Mouse (Mus musculus) hematopoietic stem cell, adult 5-6 weeks (primary cell): ENCODE measurements around the gene Dhrs7c. TPM values are rescaled to one million over a fixed set of nuclear protein-coding genes. Genes with fewer than 3 reads are reported as not detected.

Experiments
- ATAC-seq, 2 experiments: fragments of 125-278 bp in 1 of 2; replicated peaks in 1 of 2; 2 replicates each; pipeline ENCODE4 v1.8.0; 2016 to 2017; ENCODE audit warnings: inconsistent platforms in 2 of 2, mild to moderate bottlenecking in 2 of 2, moderate number of reproducible peaks in 2 of 2, low read depth in 1 of 2, moderate TSS enrichment in 1 of 2; ENCODE audit not compliant: low FRiP score in 2 of 2, poor library complexity in 2 of 2, severe bottlenecking in 2 of 2, insufficient read depth in 1 of 2, low TSS enrichment in 1 of 2
- total RNA-seq: library from RNA; stranded (forward); fragments of 172-1452, 232-1000 nt; gene quantifications from 2 replicates; pipeline ENCODE4 v1.2.3, GENCODE M21; 2017

The Dhrs7c gene
- total RNA-seq, 1 experiment from 2014 or later: not detected

DNA sequence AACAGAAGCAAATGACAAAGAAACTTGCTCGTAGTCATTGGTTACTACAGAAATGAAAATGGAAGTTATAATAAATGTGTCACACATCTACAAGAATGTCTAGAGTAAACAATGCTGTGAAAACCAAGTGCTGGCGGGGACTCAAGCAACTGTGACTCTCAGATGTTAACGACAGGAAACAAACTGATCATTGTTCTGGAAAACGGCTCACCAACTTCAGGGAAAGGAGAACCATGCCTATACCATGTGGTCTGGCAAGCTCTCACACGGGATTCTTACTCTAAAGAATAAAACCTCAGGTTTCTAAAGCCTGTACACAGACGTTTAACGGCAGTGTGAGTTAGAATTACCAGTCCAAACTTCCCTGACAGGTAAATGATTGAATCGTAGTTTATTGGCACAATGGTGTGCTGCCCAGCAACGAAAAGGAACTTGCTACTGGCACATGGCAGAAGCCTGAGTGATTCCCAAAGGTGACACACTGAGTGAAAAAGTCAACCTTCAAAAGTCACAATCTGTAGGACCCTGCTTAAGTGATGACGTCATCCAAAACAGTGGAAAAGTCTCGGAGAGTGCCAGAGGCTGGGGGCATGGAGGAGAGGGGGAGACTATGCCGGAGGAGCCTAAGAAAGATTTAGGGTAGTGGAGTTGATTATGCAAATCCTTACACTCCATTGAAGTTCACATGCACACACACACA is 30.5 kb downstream of the Dhrs7c start:
- peak; percentile 22 to 25; a peak in 3 of 4 replicates for ATAC-seq

DNA sequence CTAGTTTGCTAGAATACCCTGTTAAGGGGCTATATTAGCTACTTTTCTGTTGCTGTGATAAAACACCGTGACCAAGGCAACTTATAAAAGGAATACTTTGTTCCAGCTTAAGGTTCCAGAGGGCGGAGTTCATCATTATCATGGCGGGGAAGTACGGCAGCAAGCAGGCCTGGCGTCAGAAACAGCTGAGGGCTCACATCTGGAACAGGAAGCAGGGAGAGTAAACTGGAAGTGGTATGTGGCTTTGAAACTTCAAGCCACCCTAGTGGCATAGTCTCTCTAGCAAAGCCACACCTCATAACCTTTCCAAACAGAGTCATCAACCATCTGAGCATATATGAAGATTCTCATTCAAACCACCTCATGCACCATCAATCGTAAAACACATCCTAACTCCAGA is 31.5 kb downstream of the Dhrs7c start:
- ATAC-seq: no peak

DNA sequence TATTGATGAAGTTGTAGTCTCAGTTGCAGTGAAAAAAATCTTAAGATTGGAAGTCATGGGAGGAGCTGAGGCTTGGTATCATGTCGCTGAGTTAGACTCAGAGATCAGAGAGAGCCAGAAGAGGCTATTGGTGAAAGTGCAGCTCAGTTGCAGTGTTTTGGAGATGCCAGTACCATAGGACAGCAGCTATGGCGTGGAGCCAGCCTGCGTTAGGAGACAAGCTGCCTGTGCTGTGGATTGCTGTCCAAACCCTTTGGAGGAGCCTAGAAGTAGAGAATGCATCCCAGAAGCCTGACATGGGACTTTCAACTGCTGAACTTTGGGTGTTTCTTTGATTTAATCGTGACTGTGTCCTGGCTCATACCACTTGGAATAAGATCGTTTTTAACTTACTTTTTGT is 33.8 kb downstream of the Dhrs7c start:
- no peak for ATAC-seq

DNA sequence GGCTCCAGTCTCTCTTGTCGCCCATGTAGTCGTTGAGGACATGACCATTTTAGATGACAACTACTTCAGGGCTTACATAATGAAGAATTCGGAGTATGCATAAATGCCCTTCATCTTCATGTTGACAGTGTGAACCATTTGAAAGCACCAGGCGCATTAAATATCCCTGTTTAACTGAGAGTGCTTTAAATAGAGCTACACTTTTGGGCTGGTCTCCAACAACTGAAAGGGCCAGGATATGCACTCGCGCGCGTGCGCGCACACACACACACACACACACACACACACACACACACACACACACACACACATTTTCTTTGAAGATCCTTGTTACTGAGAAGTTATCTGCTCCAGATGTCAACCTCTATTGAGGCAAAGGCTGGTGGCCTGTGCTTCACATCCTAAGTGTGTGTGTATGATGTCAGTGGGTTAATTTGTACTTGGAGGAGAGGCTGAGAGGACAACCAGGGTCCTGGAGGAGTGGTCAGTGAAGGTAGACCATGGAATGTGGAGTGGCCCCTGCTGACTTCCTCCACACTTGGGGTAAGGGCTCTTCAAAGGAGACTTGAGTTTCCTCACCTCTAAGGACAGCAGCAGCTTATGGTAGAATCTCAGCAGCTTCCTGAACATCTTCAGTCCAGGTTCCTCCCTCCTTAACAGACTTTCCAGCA is 37.6 kb downstream of the Dhrs7c start:
- no peak for ATAC-seq

DNA sequence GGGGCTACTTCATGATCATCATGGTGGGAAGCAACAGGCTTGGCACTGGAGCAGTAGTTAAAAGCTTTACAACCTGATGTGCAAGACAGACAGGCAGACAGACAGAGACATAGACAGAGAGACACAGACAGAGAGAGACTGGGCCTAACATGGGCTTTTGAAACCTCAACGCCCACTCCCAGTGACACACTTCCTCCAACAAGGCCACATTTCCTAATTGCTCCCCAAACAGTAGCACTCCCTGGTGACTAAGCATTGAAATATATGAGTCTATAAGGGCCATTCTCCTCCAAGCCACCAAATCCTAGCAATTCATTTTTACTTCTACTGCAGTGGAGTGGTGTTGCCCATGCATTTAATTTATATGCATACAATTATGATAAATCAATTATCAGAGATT is 41.8 kb downstream of the Dhrs7c start:
- ATAC-seq: no peak; a peak in 1 of 4 replicates

DNA sequence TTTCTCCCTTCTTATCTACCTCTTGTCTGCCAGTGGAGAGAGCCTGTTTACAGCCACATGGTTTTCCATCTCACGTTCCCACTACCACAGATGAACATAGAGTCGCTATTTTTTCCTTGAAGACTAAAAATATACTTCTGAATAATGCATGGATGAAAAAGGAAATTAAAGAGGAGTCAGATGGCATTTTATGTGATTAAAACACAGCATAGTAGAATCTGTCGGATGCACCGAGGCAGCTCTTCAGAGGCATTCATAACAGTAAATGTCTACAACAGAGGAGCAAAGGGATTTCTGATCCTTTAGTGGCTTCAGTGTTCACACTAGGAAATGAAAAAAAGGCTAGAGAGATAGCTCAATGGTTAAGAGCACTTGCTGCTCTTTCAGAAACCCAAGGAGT is 47.2 kb downstream of the Dhrs7c start:
- no peak for ATAC-seq

DNA sequence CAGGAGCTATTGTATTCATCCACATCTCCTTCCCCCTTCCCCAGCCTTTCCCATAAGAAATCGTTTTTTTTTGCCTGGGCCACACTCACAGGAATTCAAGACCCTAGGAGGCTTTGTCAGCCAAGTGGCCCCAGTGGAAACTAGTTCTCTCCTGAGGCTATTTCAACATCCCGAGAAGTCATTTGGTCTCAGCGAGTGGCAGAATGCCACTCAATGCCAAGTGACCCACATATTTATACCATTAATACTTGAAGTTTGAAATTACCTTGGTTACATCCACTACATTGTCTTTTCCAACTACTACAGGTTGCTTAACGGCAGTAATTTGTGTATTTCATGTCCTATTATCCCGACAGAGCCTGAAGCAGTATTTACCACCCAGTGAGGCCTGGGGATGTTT is 53.8 kb downstream of the Dhrs7c start:
- ATAC-seq: no peak

DNA sequence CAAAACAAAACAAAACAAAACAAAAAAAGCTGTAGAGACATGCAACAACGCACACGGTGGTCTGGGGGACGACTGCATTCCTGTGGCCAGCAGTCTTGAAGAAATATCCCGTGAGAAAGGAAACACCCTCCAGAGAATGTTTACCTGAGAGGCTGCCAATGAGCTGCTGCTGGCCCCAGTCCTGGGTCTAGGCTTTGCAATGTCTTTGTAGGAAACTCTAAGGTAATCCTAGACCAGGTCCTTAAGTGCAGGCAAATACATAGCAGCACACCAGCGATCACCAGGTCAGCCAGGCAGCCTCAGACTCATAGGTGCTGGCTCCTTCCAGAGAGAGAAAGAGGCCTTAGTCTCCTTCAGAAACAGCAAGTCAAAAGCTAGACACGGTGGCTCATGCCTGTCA is 56.0 kb downstream of the Dhrs7c start:
- ATAC-seq: no peak

DNA sequence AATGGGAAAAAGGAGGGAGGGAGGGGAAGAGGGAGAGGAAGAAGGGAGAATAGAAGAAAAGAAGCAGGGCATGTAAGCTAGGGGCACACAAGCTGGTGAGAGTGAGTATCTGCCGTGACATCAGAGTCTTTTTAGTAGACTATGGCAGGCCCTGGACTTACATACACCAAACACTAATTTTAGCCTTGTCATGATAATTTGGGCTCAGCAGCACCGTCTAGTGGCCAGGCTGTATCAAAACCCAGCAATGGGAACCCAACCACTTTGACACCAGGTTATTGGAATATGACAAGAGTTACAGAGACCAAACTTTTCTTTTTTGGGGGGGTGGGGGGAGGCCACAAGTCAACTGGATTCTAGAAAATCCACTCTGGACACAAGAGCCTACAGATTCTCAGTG is 57.0 kb downstream of the Dhrs7c start:
- peak; percentile 74 to 85 for ATAC-seq

DNA sequence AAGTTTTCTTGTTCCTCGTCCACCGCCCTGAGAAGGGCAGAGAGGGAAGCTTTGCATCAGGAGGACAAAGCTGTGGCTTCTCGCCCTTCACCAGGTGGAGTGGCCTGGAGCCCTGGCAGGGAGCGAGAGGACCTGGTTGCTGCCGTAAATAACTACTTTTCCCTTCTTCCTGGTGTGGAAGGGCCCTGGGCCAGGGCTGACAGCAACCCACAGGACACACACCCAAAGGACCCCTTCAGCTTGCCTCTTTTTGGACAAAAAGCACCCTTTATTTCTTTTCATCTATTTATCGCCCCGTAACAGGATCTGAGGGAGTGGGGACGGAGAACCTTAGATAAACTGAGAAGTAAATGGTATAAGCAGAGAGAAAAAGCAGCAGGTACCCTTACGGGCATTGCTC is 60.5 kb downstream of the Dhrs7c start:
- ATAC-seq: no peak

DNA sequence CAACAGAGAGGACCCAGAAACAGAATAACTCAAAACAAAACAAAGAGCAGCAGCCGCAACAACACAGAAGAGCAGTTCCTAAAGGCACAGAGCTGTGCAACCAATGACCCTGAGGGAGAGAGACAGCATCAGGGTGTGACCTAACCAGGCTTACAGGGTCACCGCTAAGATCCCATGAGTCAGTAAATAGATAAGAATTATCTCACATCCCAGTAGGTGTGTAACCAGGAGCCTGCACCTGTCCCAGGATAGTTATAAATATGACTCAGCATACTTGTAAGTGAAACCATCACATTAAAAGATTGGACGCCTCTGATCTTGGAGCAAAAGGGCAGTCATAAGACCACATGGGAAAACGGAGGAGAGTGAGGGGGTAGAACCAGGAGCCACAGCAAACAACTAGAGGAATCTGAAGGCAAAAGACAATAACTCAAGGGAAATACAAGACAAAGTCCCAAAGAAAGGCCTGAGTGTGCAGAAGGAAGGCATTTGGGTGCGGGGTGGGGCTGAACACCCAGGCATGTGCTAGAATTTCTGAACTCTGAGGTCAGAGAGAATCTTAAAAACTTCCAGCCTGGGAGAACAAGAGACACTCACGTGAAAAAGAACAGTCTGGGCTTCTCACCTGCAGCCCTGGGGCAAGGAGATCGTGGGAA is 62.9 kb downstream of the Dhrs7c start:
- ATAC-seq: no peak

DNA sequence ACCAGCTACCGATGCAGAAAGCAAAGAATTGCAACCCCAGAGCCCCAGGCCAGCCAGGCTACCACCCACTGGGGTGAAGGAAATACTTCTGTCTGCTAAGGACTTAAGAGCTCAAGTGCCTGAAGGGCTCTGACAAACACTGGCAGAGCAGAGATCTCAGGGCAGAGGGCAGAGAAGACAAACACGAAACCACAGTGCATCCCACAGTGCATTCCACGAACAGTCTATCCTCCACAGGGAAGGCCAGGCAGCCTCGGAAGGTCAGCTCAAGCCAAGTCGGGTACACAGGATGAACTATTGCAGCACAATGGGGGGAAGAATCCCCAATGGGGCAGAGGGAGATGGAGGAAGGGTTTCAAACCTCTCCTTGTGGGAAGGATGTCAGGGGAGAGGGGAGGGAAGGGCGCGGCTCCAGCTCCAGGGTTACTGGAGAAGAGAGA is 63.4 kb downstream of the Dhrs7c start:
- ATAC-seq: no peak

DNA sequence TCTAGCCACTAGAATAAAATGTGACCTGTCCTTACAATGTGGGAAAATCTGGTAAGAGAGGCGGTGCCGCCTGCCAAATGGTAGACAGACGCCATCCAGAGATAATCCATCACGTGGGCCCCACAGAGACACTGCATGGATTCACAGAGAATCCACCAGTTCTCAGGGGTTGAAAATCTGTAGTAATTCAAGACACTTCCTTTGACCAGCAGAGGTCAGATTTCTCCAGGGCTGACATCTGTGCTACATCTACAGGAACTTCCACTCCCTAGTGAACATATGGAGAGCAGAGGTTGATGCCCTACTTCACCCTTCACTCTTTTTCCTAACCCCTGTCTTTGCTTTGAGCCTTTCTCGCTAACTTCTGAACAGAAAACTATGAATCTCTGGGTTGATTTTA is 67.1 kb downstream of the Dhrs7c start:
- ATAC-seq: no peak

Other genes with a start within 250 kb of the Dhrs7c start
- gene Rcvrn, start 102.9 kb upstream of the Dhrs7c start, total RNA-seq: not detected in 2 replicates
- gene Glp2r, start 27.0 kb upstream of the Dhrs7c start, total RNA-seq: not detected in 2 replicates
- not detected in 2 replicates for gene Gsg1l2, start 23.6 kb upstream of the Dhrs7c start, total RNA-seq
- not detected in 2 replicates for gene Usp43, start 124.0 kb downstream of the Dhrs7c start, total RNA-seq
- gene Cfap52, start 167.5 kb downstream of the Dhrs7c start, total RNA-seq: not detected in 2 replicates
- gene Stx8, start 168.0 kb downstream of the Dhrs7c start, total RNA-seq: 12.3 and 29.1 TPM in 2 replicates